Mouse (Mus musculus): ENCODE measurements around the gene Smyd1.

GRCm38 (mm10) chr6:71172812-71173580, 149.0 kb downstream of the Smyd1 start:
- no peak for TF ChIP-seq CHD2 (IDR thresholded peaks at IDR 0.05; ENCODE audit: low read depth, low read length)
- TF ChIP-seq HCFC1 (IDR thresholded peaks at IDR 0.05; ENCODE audit: borderline replicate concordance, insufficient read depth, low read length) = no peak
- no peak for TF ChIP-seq ZNF384 (IDR thresholded peaks at IDR 0.05; ENCODE audit: low read depth, low read length)
- TF ChIP-seq ZC3H11A (IDR thresholded peaks at IDR 0.05; ENCODE audit: borderline replicate concordance, low read depth, low read length) = no peak

Measured in ES-E14 (cell line).